Mouse (Mus musculus) ES-E14 (cell line): Measurements from ENCODE around the gene Dnaja1.
A peak's percentile ranks its signal among the peaks of the same experiment; 100 is the strongest.

Source experiments
- CHD2 ChIP-seq: IDR thresholded peaks from 2 replicates; pipeline ENCODE4 v1.6.1; 2014; ENCODE audit warnings: mild to moderate bottlenecking, low read depth, low read length, inconsistent platforms
- HCFC1 ChIP-seq: IDR thresholded peaks from 2 replicates; pipeline ENCODE4 v1.6.1; 2012; ENCODE audit warnings: low read length, inconsistent platforms, borderline replicate concordance; ENCODE audit not compliant: insufficient read depth
- ZC3H11A ChIP-seq: IDR thresholded peaks from 2 replicates; pipeline ENCODE4 v1.6.1; 2012; ENCODE audit warnings: low read depth, mild to moderate bottlenecking, inconsistent platforms, low read length, borderline replicate concordance

GRCm38 (mm10) chr4:40681908-40682307 lies 40.0 kb upstream of the Dnaja1 start:
- TF ChIP-seq HCFC1 (no peak), ZC3H11A (0 out of 2 replicates have a peak, but pooled peaks have one; percentile 43), CHD2 (no peak)
